Mouse (Mus musculus) right cerebral cortex, postnatal 36 days (tissue): Measurements from ENCODE around the gene Cby1.

Experiments used
- DNase-seq, 2 experiments: peaks; one replicate each; pipeline ENCODE4 v3.0.0; 2022; ENCODE audit warnings: low spot score in 2 of 2, mixed read lengths in 1 of 2

Gene Cby1

DNA sequence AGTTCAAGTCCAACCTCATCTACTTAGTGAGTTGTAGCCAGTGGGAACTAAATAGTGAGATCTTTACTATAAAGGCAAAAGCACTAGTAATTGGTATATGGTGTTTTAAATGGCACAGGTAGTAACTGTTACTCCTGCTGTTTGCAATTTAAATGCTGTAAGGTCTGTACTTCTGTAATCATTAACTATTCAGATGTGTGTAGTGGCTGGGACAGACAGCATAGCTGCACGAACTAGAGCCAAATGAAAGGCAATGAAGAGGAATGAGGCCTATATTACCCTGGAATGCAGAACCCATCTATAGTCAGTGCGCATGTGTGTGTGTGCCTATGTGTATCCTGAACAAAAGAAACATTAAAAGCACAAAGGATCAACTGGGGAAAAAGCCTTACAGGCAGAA is 18.9 kb downstream of the Cby1 start:
- DNase-seq = no peak

DNA sequence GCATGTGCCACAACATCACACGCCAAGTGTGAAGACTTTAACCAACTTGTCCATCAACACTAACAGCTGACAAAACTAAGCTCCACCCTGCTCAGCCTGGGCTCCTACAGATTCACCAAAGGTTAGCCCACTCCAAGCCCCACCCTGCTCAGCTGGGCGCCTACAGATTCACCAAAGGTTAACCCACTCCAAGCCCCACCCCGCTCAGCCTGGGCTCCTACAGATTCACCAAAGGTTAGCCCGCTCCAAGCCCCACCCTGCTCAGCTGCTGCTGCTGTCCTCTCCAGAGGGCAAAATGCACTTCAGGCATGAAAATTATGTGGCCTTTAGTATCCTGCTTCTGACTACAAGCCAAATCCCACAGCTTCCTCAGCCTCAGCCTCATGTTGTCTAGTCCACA is 23.0 kb downstream of the Cby1 start:
- DNase-seq = no peak

DNA sequence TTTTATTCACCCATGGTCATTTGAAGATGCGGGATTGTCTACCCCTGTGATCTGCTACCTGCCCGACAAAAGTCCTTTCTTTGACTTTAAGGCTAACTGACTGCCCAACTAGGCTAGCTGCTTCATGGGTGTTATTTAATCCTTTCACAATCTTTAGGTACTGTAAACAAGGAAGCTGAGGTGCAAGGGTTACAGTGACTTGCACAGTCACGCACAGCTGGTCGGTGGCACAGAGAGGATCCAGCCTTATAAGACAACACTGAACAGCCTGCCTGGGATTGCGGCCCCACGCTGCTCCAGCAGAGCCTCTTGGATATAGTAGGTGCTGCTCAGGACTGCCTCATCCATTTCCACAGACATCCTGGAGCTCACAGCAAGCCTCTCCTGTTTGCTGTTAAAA is 24.1 kb downstream of the Cby1 start:
- no peak for DNase-seq

DNA sequence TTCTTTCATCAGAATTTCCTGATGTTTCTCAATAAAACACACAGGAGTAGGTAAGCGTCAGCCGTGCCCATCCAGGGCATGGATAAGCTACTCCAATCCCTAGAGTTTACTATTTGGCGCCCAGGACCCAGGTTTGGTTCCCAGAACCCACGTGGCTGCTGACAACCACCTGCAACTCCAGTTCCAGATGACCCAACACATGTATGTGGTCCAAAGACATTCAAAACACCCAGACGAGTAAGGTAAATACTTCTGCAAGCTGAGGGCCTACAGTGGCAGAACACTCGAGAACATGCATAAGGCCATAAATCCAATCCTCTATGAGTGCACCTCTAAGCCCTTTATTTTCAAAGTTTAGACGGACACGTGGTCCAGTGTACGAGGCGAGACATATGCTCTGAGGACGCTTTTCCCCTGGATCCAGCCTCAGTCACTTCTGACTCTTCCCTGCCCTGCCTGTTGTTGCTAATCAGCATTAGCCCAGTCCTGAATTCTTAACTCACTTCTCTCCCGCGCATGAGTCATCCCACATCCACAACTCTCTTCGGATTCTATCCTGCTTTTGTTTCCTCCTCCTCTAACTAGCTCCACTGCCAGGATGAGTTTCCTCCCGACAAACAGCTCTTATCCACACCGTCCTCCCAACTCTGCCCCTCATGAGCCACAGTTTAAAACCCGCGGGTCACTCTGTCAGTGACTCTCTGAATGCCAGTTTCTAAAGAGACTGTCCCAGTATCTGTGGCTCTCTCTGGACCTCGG is 24.9 kb downstream of the Cby1 start:
- peak in 1 of 2 experiments; percentile 50 for DNase-seq

DNA sequence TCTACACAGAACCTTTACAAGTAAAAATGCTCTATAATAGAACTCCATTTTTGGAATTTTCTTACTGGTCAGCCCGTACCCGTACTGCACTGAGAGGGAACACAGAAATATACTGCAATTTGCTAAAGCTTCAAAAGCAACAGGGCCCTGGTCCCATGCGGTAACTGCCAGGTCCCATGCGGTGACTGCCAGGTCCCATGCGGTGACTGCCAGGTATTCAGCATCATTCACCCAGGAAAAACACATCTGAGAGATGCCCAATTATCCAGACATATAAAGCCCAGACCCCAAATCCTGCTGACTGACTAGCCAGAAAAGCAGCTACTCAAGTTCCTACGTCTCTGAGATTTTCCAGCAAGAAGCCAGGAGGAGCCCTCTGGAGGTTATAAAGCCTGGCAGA is 25.6 kb downstream of the Cby1 start:
- DNase-seq = no peak

DNA sequence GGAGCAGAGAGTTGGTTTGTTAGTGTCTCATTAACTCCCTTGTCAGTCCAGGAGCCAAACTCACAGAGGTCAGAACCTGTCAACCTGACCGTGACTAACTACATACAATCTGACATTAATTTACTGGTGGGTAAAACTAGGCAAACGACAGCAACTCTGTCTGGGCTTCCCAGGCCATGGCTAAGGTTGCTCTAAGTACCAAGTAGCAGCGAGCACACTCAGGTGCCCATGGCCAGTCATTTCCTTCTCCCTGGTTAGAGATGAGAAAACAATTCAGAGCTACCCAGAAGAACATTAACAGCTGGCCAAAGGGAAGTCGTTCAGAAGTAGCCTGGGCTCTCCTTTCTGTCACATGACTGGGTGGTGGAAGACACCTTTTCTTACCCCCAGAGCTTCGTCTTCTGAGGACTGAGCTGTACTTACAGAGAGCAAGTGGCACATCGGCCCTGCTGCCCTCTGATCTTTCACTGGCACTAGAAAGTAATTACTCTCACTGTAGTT is 26.2 kb downstream of the Cby1 start:
- DNase-seq = no peak

DNA sequence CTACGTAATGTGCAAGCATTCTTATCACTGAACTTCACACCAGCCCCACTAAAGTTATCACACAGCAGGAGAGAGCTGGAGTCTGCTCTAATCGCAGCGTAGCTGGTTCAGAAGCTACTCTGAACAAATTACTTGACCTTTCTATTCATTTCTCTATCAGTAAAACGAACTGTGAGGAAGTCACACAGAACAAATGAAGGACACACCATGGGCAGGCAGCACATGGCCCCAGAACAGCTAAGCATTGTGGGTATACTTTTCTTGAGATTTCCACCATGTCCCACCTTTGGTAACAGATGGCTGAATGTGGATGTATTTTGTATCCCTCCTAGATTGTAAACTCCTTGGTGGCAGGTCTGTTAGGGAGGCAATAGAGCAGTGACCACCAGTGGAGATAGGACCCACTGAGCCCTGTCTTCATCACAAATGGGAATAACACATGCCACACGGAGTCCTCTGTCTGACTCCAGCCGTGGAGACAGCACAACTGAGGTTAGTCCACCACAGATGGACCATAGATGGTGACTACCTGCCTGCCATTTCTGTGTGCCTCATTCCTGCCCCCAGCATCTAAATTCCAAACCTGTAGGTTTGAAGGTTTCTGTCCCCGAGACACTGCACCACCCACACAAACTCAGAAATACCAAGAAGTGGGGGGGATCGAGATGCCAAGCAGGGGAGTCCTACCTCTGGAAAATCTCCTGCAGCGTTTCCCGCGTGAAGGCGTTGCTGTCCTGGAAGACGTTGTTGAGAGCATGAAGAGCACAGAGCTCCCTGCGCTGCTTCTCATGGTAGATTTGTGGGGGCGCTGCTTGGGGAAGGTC is 27.3 kb downstream of the Cby1 start:
- DNase-seq = no peak

DNA sequence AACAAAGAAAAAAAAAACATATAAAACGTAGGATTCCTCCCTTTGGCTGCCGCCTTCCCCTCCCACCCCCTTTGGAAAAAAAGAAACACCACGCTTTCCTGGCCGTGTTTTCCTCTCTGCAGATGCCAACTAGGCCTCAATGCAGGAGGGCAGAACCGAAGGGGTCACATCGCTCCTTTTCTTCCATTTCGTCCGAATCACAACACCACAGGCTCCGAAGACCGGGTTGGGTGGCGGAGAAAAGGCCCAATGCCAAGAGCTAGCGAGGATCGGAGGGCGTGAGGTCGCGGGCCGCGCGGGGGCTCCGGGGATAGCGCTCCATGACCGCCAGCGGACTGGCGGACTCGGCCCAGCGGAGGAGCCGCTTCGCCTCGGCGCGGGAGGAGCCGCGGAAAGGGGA is 28.2 kb downstream of the Cby1 start:
- DNase-seq = no peak

DNA sequence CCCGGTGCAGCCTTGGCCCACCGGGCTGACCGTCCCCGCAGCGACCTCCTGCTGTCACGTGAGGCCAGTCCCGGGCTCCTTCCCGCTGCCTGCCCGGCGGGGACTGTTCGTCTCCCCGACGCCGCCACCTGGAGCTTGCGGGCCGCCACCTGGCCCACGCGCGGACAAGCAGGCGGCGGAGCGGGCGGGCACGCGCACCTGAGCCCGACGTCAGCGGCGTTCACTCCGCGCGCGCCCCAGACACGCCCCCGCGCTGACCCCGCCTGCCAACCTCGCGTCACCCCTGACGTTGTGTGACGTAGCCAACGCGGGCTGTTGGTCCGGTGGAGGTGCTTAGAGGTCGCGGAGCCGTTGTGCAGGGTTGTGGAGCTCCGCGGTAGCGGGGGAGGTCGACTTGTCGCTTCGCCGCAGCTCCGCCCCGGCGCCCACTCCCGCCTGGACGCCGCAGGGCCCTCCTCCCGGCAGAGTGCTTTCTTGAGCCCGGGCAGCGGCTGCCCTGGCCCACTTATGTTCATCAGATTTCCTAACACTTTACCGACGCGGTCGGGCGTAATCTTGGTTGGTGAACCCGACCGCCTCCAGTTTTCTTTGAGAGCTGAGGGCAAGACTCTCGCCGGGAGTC is 28.8 kb downstream of the Cby1 start, which contains the start of gene Josd1:
Gene Josd1 (minus strand): TSS at position 274 of the 622 bp plus-strand sequence.
- peak; percentile 92 to 93 for DNase-seq

DNA sequence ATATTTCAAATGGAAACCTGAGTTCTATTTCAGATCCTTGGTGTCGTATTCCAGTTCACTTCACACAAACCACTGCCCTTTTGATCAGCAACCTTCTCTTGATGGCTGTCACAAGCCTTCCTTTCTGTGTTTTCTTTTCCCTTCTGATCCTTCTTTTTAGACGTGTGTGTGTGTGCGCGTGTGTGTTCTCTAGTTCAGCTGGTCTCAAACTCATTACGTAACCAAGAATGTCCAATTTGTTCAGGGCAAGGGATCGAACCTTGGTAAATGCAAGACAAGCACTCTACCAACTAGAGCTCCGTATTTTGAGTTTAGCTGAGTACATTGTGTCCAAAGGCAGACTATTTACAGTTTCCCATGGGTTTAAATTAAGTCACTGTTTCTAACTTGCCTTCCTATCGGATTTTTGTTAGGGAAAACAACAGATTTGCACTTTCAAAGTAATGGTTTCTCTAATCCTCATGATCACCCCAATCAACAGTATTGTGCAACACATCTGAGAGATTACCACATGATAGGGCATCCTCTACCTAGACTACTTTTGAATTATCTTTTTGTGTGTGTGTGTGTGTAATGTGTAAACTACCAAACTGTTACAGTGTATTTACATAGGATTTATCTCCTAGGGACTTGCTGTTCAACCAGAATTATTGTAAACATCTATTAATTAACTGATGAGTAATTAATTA is 29.4 kb downstream of the Cby1 start:
- DNase-seq = no peak

DNA sequence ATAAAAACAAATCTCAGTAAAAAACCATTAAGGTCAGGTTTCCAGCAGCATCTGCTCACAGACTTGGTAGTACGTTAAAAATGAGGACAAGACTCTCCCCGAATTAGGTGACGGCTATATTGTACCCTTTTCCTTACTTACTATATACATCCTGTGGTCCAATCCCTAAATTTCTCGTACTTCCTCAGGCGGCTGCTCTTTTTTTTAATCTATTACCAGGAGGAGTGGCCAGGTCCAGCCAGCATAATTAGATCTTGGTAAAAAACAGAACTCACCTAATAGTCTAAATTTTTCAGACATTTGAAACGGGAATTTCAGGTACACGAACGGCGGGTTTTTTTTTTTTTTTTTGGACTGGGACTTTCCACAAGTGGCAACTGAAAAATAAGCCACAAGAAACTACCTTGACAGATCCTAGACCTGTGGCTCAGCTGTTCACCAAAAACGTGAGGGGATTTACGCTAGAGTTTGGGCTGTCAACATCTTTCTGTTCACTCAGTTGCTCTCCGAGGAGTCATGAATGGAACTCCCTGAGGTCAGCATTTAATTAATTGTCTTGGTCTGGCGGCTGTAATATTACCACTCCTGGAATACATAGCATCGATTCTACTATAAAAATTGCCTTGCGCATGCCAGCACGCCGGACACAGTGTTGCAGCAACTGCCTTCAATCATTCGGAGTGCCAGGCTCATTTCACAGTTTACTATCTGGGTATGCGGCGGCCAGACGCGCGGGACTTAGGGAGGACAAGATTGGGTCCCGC is 30.8 kb downstream of the Cby1 start:
- no peak for DNase-seq

DNA sequence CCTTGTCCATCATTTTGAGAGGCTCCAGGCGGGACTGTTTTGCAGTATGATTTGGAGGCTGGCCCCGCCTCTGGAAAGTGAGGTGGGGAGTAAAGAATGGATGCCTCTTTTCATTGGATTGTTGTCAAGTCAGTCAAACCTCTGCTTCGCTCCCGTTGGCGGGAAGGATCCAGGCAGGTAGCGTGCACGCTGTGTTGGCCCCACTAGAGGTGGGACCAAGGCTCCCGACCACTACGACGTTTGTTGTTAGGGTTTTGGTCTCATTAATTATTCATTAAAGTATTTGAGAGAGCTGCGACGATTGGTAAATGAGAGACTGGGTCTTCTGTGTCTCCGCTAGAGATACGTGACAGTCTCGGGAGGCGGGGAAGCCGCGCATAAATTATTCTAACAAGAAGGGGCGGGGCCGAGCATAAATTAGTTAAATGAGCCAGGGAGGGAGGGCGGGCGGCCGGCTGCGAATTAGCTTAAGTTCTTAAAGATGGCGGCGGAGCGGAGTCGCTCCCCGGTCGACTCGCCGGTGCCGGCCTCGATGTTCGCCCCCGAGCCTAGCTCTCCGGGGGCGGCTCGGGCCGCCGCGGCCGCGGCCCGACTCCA is 31.5 kb downstream of the Cby1 start, which contains the start of gene Gtpbp1:
Gene Gtpbp1 (plus strand): TSS at position 420 of the 597 bp plus-strand sequence.
- DNase-seq = peak; percentile 97 to 99

DNA sequence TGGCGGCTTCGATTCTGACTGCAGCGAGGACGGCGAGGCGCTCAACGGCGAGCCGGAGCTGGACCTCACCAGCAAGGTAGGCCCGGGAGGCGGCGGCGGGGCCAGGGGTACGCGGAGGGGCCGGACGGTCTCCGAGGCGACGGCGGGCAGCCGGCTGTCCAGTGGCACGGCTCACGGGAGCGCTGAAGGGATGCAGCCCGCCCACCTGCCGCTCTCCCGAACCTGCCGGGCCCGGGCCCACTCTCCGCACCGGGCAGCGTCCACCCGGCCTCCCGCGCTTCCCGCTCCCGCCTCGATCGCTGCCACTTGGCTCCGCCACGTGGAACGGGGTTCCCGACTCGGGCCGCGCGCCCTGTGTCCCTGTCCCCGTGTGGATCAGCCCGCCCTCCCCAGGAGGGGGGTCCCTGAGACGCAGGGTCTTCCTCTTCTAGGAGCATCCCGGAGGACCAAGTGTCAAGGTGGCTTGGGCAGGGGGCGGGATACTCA is 32.1 kb downstream of the Cby1 start:
- peak in 1 of 2 experiments; percentile 47 for DNase-seq

DNA sequence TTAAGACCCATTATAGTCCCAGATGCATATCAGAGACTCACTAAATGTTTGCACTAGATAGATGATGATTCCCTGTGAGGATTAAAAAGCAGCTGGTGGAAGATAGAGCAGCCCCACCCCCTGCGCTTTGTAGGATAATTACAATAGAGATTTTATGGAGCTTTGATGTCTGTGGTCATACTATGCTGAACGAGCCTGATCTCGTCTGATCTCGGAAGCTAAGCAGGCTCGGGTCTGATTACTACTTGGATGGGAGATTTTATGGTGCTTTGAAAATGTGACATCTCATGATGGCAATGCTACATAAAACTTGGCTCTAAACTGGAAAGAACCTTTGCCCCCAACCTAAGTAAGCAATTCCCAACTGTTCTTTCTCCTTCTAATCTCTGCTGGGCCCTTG is 33.3 kb downstream of the Cby1 start:
- DNase-seq = no peak

DNA sequence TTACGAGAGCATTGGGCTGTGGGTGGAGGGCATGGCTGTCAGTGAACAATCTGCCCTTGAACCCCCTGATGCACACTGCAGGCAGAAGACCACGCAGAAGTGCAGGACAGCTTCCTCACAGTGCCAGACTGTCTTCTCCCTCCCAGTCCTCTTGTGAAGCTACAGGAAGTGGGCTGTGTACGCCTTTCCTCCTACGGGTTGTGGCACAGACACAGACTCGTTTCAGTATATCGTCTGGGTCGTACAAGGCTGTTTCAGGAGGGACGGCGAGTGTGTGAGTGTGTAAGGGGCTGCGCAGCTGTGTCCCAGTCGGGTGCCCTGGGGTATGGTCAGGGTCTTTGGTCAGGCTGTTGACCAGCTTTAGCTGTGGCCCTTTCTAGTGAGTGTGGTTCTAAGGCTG is 34.7 kb downstream of the Cby1 start:
- no peak for DNase-seq

DNA sequence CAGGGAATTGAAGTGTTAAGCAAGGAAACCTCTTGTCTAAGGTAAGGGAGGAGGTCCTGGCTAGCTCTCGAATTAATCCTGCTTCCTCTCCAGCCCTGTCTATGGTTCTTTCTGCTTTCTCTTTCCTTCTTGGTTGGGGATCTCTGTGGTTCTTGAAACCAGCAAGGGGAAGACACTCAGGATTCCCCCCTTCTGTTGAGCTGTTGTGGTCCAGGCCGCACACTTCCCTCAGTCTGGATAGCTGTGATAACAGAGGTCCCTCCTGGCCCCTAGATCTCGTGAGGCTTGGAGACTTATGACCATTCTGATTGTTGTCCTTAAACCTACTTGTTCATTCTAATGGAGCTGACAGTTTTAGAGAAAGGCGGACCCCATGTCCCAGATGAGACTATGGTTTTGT is 35.5 kb downstream of the Cby1 start:
- DNase-seq = no peak

DNA sequence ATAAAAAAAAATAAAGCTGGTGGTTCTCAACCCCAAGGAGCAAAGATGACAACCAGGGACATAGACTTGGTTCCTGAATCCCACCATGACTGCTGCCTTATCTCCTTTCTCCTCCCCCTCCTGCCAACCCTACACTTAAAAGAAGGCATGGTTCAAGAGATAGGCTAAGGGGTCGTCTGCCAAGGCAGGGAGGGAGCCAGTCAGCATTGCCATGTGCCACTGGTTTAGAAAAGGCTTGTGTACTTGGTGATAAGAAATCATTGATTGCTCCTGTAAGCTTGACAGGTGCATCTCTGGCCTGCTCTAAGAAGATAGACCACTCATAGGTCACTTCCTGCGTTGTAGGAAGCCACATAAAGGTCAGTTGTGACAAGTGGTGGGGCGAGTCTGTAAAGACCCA is 36.5 kb downstream of the Cby1 start:
- no peak for DNase-seq

DNA sequence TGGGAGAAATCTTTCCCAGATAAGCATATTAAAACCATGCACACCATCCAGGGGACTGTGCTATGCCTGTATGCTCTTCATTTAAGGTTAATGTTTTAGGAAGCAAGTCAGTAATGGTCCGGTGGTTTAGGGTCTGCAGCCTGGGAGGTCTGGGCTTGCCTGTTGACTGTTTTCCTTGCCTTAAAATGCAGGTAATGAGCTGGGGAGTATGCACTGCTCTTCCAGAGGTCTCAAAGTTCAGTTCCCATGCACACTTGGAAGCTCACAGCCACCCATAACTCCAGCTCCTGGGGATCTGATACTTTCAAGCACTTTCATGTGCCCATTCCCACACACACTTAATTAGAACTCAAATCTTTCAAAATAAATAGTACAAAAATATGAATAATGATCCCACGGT is 37.5 kb downstream of the Cby1 start:
- DNase-seq = no peak

DNA sequence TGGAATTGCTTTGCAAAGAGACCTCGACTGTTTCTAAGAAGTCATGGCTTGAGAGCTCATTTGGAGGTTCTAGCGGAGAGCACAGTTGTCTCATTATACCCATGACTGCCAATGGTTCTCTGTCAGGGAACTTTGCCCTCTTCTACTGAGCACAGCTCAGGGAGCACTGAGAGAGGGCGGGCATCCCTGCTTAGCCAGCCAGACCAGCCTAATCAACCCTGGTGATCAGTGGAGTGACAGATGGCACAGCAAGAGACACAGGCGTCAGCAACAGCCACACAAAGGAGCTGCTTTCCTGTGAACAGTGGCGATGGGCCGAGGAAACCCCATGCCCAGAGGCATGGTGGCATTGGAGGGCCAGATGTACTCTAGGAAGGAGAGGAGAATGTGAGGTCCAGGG is 38.0 kb downstream of the Cby1 start:
- no peak for DNase-seq

DNA sequence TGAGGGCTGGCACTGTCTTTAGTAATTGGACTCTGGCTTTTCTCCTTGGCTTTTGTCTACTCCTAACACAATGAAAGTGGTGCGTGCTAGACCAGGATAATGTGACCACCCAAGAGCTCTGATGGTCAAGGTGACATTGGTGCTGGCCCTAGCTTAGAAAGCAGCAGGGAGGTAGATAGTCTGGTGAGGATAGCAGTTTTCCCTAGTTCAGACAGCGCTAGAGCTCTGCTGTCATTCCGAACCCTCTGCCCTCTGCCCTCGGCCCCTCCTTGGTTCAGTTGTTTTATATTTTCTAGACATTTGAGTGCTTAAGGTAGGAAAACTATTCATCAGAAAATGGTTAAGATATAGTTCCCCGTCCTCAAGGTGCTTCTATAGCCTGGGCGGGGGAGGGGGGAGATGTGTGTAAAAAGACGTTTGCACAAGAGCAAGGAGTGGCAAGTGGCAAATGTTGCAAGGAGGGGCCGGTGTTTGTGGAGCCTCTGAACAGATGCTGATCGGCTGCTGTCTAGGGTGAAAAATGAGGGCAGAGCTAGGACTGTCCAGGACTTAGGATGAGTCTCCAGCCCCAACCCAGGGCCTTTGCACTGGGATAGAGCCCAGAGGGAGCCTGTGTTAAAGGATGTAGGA is 38.7 kb downstream of the Cby1 start:
- no peak for DNase-seq
